Mouse (Mus musculus): ENCODE measurements around the gene Sept7. TPM values are rescaled to one million over a fixed set of nuclear protein-coding genes. Genes with fewer than 3 reads are reported as not detected.

The Sept7 gene
- polyA plus RNA-seq, 1 experiment from 2014 or later, result 262 TPM

DNA sequence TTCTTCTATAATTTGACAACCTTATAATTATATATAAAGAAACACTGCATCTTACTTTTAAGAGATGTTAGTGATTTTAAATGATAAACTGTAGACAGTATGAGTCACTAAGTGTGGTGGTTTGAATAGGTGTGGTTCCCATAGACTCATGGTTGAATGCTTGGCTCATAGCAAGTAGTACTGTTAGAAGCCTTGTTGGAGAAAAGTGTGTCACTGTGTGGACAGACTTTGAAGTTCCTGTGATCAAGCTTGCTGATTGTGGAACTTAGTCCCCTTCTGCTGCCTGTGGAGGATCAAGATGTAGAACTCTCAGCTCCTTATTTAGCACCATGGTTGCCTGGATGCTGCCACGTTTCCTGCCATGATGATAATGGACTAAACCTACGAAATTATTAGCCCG is 14.9 kb downstream of the Sept7 start:
- no peak overlapping the region for H3K9ac ChIP-seq (ENCODE audit: low read depth, low read length)
- DNase-seq (ENCODE audit: low spot score), result no peak
- 89% methylated on average over 3 of the region's 3 CpGs for WGBS
- H3K9me3 ChIP-seq (replicated peaks; ENCODE audit: low read length), result no peaks in the 10 kb centered on the region
- no peaks in the 10 kb centered on the region for H3K4me1 ChIP-seq (replicated peaks; ENCODE audit: insufficient read depth, low read length)
- H3K27me3 ChIP-seq (ENCODE audit: insufficient read depth, low read length), result no peaks in the 10 kb centered on the region
- H3K4me3 ChIP-seq (replicated peaks; ENCODE audit: low read depth, low read length), result no peak overlapping the region
- no peak overlapping the region for H3K4me2 ChIP-seq (ENCODE audit: low read length)
- TF ChIP-seq CTCF (IDR thresholded peaks at IDR 0.05; ENCODE audit: low read depth), result no peak
- 0 out of 2 replicates have a peak, but pooled peaks cover 10% of the 10 kb centered on the region for H3K36me3 ChIP-seq (ENCODE audit: insufficient read depth, low read length)
- H3K27ac ChIP-seq, result no peak overlapping the region
- ATAC-seq (replicated peaks; ENCODE audit: low FRiP score, low read depth), result no peak

DNA sequence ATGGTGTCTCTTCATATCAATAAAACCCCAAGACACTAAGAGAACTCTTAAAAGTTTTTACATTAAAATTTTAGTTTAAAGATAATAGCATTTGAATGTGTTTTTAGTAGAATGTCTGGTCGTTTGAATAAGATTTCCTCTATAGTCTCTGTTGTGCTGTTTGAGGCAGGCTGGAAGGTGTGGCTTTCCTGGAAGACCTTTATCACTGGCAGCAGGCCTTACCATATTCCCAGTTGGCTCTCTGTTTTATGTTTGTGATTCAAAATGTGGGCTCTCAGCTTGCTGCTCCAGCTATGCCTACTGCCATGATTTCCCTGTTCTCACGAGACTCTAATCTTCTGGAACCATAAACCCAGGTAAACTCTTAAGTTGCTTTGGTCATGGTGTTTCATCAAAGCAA is 15.3 kb downstream of the Sept7 start:
- H3K4me3 ChIP-seq (replicated peaks; ENCODE audit: low read depth, low read length), result no peak overlapping the region
- 0 out of 2 replicates have a peak, but pooled peaks cover 10% of the 10 kb centered on the region for H3K36me3 ChIP-seq (ENCODE audit: insufficient read depth, low read length)
- no peak overlapping the region for H3K9ac ChIP-seq (ENCODE audit: low read depth, low read length)
- no peaks in the 10 kb centered on the region for H3K27me3 ChIP-seq (ENCODE audit: insufficient read depth, low read length)
- no peaks in the 10 kb centered on the region for H3K9me3 ChIP-seq (replicated peaks; ENCODE audit: low read length)
- no peak overlapping the region for H3K4me2 ChIP-seq (ENCODE audit: low read length)
- no peaks in the 10 kb centered on the region for H3K4me1 ChIP-seq (replicated peaks; ENCODE audit: insufficient read depth, low read length)
- DNase-seq (ENCODE audit: low spot score) (no peak), ATAC-seq (replicated peaks; ENCODE audit: low FRiP score, low read depth) (no peak)
- 89% methylated on average over 2 of the region's 2 CpGs for WGBS
- no peak for TF ChIP-seq CTCF (IDR thresholded peaks at IDR 0.05; ENCODE audit: low read depth)
- H3K27ac ChIP-seq, result no peak overlapping the region

DNA sequence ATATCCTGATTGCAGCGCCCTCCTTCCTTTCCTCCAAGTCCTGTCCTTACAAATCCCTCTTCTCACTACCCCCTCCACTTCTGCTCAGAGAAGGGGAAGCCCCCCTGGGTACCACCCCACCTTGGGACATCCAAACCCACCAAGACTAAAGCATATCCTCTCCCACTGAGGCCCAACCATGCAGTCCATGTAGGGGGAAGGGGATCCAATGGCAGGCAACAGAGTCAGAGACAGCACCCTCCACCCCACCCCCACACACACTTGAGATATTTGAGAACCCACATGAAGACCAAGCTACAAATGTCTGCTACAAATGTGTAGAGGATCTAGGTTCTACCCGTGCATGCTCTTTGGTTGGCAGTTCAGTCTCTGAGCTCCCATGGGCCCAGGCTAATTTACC is 19.7 kb downstream of the Sept7 start:
- WGBS, result 92% methylated on average over 2 of the region's 2 CpGs
- no peak for DNase-seq (ENCODE audit: low spot score)
- no peaks in the 10 kb centered on the region for H3K4me1 ChIP-seq (replicated peaks; ENCODE audit: insufficient read depth, low read length)
- no peak overlapping the region for H3K4me2 ChIP-seq (ENCODE audit: low read length)
- no peaks in the 10 kb centered on the region for H3K27me3 ChIP-seq (ENCODE audit: insufficient read depth, low read length)
- H3K4me3 ChIP-seq (replicated peaks; ENCODE audit: low read depth, low read length), result no peak overlapping the region
- H3K27ac ChIP-seq, result no peak overlapping the region
- TF ChIP-seq CTCF (IDR thresholded peaks at IDR 0.05; ENCODE audit: low read depth), result no peak
- H3K9ac ChIP-seq (ENCODE audit: low read depth, low read length), result no peak overlapping the region
- no peak for ATAC-seq (replicated peaks; ENCODE audit: low FRiP score, low read depth)
- 0 out of 2 replicates have a peak, but pooled peaks cover 6% of the 10 kb centered on the region for H3K36me3 ChIP-seq (ENCODE audit: insufficient read depth, low read length)
- no peaks in the 10 kb centered on the region for H3K9me3 ChIP-seq (replicated peaks; ENCODE audit: low read length)

DNA sequence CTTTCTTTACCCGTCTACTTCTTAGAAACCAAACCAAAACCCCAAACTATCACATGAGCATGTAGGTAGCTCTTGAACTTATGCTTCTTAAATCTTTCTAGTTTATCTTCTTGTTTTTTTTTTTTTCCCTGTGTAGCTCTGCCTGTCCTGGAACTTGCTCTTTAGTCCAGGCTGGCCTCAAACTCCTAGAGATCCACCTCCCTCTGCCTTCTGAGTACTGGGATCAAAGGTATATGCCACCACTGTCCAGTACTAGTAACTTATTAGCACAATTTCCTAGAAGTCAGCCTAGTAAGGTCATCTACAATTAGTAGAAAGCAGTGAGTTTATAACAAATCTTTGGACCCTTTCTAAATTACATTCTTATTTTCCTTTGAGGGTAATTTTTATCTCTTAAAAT is 37.6 kb downstream of the Sept7 start:
- DNase-seq (ENCODE audit: low spot score) (peak; percentile 8), ATAC-seq (replicated peaks; ENCODE audit: low FRiP score, low read depth) (no peak)
- Histone ChIP-seq H3K4me3 (replicated peaks; ENCODE audit: low read depth, low read length) (no peak overlapping the region), H3K4me1 (replicated peaks; ENCODE audit: insufficient read depth, low read length) (no peaks in the 10 kb centered on the region), H3K36me3 (ENCODE audit: insufficient read depth, low read length) (0 out of 2 replicates have a peak, but pooled peaks cover 13% of the 10 kb centered on the region), H3K4me2 (ENCODE audit: low read length) (no peak overlapping the region), H3K9ac (ENCODE audit: low read depth, low read length) (no peak overlapping the region), H3K27ac (no peak overlapping the region), H3K27me3 (ENCODE audit: insufficient read depth, low read length) (no peaks in the 10 kb centered on the region), H3K9me3 (replicated peaks; ENCODE audit: low read length) (no peaks in the 10 kb centered on the region)
- 85% methylated on average over 1 of the region's 1 CpGs for WGBS
- no peak for TF ChIP-seq CTCF (IDR thresholded peaks at IDR 0.05; ENCODE audit: low read depth)

DNA sequence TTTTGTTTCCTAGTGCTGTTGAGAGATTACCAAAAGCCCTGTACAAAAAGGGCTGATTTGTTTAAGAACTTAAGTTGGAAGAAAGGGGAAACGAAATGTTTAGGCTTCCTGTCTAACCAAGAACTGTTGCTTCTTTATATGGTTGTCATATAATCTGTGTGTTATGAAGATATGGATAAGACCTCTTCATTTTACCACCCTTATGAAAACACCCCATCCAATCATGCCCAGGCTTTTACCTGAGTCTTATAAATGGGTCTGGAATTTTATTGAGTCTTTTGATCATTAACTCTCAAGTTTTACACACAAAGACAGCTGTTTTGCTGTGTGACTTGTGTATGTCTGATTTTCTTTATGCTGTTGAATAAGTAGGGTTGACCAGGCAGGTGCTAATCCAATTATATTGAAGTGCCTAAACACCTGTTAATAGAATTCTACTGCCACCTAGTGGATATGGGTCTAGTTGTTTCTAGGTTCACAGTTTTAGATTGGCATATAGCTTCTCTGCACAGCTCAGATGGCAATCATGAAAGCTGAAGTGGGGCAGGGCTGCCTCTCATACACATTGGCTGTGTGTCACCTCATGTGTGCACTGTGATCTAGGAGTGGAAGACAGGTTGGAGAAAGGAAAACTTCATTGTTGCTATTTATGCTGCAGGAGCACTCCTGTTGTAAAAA is 57.4 kb downstream of the Sept7 start:
- no peak overlapping the region for H3K27ac ChIP-seq
- no peaks in the 10 kb centered on the region for H3K9me3 ChIP-seq (replicated peaks; ENCODE audit: low read length)
- H3K4me2 ChIP-seq (ENCODE audit: low read length), result no peak overlapping the region
- WGBS, result 63% methylated on average over 1 of the region's 1 CpGs
- peaks cover 8% of the 10 kb centered on the region; the same call in 1 of the 2 replicates for H3K36me3 ChIP-seq (ENCODE audit: insufficient read depth, low read length)
- no peaks in the 10 kb centered on the region for H3K4me1 ChIP-seq (replicated peaks; ENCODE audit: insufficient read depth, low read length)
- H3K9ac ChIP-seq (ENCODE audit: low read depth, low read length), result no peak overlapping the region
- H3K4me3 ChIP-seq (replicated peaks; ENCODE audit: low read depth, low read length), result no peak overlapping the region
- ATAC-seq (replicated peaks; ENCODE audit: low FRiP score, low read depth) (peak; percentile 66), DNase-seq (ENCODE audit: low spot score) (peak; percentile 91)
- H3K27me3 ChIP-seq (ENCODE audit: insufficient read depth, low read length), result no peaks in the 10 kb centered on the region
- TF ChIP-seq CTCF (IDR thresholded peaks at IDR 0.05; ENCODE audit: low read depth), result peak; percentile 87

DNA sequence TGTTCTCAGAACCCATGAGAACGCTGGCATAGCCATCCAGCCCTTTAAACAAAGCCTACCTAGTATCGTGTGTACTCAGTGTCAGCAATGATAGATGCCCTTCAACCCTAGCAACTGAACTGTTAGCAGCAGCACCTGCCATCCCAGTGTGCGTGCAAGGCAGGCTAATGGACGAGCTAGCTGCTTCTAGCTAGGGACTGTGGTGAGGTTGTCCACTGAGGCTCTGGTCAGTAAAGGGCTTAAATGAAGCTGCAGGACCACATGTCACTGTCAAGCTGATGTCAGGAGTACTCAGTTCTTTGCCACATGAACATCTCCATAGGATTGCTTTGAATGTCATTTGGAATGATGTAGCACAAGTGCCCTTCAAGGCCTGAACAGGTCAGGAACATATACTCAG is 62.1 kb downstream of the Sept7 start:
- Histone ChIP-seq H3K27me3 (ENCODE audit: insufficient read depth, low read length) (no peaks in the 10 kb centered on the region), H3K4me1 (replicated peaks; ENCODE audit: insufficient read depth, low read length) (no peaks in the 10 kb centered on the region), H3K9ac (ENCODE audit: low read depth, low read length) (no peak overlapping the region), H3K36me3 (ENCODE audit: insufficient read depth, low read length) (no peaks in the 10 kb centered on the region), H3K27ac (no peak overlapping the region), H3K4me2 (ENCODE audit: low read length) (no peak overlapping the region), H3K4me3 (replicated peaks; ENCODE audit: low read depth, low read length) (no peak overlapping the region), H3K9me3 (replicated peaks; ENCODE audit: low read length) (no peaks in the 10 kb centered on the region)
- WGBS, result 77% methylated on average over 4 of the region's 4 CpGs
- no peak for TF ChIP-seq CTCF (IDR thresholded peaks at IDR 0.05; ENCODE audit: low read depth)
- DNase-seq (ENCODE audit: low spot score), result no peak
- ATAC-seq (replicated peaks; ENCODE audit: low FRiP score, low read depth), result no peak
